Mouse (Mus musculus): Measurements from ENCODE around the gene Kcna2.

DNA sequence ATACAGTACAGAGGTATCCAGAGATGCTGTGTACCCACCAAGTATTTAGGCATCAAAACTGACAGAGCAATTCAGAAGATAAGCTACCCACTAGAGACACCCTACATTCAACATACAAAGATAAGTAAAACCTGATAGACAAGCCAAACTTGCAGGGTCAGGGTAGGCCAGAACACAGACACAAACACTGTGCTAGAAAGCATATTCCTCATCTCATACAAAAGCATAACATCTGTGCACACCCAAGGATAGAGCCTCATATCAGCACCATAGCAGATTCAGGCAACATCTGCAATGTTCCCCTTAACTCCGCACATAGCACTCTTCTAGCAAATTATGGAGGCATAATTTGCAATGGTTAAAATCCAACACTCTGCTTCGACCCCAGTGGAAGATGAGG lies 23.8 kb upstream of the Kcna2 start:
- no peak for TF ChIP-seq GATA1 (IDR thresholded peaks at IDR 0.05; ENCODE audit: low read length)
- no peak for TF ChIP-seq TAL1 (IDR thresholded peaks at IDR 0.05; ENCODE audit: low read length)
